Mouse (Mus musculus) left cerebral cortex, adult 11 months (tissue): ENCODE data around the gene Il4ra.

Experiments
- DNase-seq: peaks from one replicate; pipeline ENCODE4 v3.0.0; 2022; ENCODE audit warnings: low spot score

Il4ra gene

GRCm38 (mm10) chr7:125600136-125600535, 48.2 kb downstream of the Il4ra start:
- DNase-seq, result no peak

DNA sequence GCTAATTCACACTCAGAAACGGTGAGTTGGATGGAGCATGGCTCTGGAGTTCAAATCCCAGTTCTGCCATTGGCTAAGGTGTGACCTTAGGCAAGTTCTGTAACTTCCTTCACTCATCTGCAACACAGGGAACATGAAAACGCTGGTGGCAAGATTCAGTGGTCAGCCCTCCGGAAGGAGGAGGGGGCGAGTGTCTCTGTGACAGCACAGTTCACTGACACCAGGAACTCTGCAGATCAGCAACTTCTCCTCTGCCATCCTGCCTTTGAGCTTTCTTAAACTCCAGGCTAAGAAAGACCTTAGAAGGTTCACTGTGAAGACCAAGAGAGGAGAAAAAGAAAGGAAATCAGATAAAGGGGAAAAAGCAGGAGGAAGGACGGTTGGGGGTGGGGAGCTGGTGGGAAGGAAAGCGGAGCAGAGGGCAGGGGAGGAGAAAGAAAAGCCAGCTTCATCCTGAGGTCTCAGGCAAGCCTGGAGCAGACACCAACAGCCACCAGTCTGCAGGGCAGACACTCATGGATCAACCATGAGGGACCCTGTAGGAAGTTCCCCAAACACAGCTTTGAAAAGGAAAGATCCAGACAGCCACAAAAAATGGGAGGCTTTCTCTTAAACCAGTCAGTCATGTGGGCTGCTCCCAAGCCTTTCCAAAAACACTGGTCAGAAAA, 48.8 kb downstream of the Il4ra start:
- no peak for DNase-seq

DNA sequence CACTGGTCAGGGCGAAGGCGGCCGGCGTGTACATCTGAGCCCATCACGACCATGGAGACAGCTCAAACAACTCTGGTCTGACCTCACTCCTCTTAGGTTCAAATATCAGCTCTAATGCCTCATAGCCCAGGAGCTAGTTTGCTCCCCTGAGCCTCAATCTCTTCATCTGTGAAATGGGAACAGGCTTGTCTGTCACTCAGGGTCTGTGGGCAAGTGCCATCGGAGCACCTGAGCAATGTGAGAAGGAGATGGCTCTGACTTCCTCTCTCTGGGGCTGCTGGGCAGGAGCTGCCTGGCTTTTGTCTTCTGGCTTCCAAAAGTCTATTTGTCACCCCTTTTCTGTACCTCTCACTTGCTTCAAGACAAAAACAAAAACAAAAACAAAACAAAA, 49.4 kb downstream of the Il4ra start:
- no peak for DNase-seq

GRCm38 (mm10) chr7:125601821-125602448, 50.0 kb downstream of the Il4ra start:
- DNase-seq, result no peak

GRCm38 (mm10) chr7:125603185-125603631, 51.3 kb downstream of the Il4ra start, which contains the start of gene Il21r:
Il21r (plus strand) TSS chr7:125603429.
- no peak for DNase-seq

DNA sequence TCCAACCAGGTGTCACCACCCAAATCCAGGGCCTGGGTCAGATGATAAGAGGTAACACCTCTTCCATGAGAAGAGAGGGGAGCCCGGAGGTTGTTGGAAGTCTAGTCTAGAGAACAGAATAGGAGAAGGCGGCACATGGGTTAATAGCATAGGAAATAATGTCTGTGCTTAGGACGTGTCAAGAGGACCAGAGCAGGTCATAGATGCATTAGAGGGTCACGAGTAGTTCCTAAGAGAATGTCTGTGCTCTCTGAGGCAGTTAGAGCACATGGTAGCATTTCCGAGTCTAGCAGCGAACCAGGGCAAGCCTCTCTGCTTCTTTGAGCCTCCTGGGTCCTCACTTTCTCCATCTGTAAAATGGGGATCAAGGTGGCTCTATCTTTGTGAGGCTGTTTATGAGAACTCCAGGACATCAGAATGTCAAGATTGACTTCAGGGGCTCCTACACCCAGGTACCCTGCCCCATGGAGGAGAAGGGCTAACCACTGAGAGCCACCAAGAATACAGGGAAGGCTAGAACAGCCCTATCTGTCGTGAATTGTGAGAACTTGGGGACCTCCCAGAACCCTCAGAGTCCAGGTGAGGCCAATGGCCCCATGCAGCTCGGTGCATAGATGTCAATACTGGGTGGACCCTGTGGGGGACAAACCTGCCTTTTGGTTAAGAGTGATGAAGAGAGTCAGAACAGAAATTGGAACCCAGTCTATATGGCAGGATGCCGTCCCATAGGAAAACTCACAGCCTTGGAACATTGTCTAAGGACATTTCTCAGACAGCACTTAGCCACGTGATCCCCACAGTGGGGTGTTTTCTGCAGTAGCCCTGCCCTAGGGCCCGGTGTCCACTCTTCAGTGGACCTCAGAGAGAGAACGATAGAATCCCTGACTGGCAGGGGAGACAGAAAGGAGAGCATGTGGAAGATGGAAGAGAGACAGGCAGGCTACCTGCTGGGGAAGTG, 52.7 kb downstream of the Il4ra start:
- DNase-seq, result no peak

GRCm38 (mm10) chr7:125605725-125606139, 53.8 kb downstream of the Il4ra start:
- DNase-seq, result no peak

DNA sequence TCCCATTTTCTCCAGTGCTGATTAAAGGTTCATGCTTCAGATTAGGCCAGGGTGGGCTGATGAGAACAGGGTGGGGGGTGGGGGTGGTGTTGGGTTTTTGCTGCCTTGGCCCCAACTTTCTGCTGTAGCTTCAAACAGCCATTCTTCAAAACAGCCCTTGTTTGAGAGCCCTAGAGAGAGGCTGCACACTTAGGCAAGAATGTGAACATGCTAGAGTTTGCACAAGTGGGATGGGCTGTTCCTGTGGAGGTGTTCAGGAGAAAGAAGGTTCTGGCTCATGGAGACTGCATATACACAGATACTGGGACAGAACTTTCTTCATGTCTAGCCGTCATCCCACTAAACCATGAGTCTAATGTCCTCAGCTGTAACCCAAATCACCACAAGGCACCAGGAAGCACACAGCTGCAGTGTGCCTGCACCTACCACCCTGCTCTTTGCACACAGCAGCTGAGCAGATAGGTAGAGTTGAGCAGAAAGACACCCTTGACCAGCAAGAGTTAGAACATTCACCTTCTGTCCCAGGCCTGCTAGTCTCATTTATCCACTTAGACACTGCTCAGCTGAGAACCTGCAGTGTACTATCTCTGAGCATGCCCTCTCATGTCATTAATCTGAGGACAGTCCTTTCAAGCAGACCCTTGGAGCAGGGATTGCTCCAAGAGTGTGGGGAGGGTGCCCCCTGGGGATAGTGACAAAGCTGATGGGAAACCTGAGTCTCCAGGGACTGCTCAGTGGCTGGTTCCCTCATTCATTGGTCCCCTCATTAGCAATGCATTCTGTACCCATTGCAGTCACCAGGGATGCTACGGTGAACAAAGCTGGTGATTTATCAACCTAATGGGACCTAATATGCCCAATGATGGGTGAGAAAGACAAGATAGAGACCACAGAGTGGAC, 54.6 kb downstream of the Il4ra start:
- DNase-seq, result no peak

DNA sequence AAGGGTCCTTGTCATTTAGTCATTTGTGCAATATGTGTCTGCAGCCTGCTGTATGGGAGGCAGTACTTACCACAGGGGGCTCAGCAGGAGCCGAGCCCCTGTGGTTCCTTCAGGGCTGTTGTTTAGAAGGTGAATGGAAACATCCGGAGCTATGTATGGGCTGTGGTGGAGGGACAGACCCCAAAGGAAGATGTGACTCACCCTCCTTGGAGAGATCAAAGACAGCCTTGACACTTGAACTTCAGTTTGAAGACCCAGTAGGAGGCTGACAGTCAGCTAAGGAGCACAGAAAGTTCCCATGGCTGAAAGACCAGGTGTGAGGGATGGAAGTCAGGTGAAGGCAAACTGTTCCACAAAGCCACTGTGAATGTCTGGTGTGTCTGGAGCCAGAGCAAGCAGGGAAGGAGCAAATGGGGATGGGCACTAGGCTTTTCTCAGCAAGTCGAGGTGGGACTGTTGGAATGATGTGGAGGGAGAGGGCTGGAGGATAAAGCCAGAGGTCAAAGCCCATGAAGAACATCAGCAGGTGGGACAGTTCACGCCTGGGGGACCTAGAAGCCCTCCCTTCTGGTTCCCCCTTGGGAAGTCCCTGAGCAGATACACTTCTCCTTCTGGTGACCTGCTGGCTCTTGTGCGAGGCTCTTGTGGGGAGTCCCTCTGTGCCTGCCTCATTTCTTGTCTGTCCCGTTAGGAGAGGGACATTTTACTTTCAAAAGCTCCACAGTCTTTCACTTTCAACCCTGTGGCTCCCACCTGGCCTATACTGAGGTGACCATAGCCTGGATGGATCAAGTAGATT, 55.7 kb downstream of the Il4ra start:
- DNase-seq, result no peak

DNA sequence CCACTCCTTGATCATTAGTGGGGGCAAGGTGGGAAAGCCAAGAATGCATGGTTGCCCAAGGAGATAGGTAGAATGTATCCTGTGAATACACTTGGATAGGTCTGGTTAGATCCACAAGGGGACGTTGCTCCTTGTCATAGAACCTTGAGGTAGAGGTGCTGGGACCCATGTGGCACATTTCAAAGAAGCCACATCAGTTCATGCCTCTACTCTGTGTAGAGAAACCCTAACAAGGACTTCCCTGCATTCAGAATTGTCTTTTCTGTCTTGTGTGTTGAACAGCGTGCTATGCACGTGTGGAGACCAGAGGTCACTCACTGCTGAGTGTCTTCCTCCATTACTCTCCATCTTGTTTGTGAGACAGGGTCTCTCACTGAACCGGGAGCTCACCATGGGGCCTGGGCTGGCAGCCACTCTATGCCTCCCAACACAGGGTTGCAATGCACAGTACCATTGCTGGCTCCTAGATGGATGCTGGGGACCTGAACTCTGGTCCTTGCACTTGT, 56.3 kb downstream of the Il4ra start:
- no peak for DNase-seq

DNA sequence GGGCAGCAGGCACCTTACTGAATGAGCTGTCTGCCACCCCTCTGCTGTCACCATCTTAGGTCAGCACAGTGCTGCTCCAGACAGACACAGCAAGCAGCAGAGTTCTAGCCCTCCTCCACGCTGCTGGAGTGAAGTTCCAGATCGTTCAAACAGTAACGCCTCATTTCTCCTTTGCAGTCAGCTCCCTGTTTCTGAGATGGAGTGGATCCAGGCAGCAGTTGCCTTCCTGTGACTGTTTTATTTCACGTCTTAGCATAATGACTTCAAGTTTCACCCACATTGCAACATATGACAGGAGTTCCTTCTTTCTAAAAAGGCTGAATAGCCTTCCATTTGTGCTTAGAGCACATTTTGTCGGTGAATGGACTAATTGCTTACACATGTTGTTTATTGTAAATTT, 61.7 kb downstream of the Il4ra start:
- DNase-seq, result no peak

- no peak for DNase-seq
Measured at GRCm38 (mm10) chr7:125615453-125615852, 63.5 kb downstream of the Il4ra start.

DNA sequence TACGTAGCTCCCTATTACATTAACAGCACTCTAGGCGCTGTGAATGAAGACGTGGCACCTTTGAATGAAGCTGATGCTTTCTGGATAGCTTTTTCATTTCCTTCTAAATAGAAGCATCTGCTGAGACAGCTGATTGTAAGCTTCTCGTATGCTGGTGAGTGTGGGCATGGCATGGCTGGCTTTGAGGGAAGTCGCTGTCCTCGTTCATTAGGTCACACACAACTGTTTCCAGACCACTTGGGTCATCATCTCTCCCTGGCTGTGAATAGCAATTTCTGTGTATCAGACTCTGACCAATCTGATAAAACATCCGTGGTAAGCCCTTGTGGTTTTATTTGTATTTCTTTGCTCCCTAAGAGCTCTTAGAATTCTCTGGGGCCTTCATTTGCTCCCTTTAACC, 66.1 kb downstream of the Il4ra start:
- no peak for DNase-seq

DNA sequence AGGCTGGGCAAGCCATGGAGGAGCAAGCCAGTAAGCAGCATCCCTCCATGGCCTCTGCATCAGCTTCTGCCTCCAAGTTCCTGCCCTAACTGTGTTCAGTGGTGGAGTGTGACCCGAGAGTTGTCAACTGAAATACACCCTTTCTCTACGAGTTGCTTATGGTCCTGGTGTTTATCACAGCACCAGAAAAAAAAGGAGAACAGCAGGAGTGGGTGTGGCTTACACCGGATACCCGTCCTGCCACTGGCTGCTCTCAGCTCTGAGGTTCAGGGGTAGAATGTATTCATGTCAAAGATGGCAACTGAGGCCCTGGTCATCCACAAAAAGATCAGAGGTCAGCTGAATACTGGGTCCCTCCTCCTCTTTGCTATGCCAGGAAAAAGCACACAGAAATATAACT, 68.2 kb downstream of the Il4ra start:
- DNase-seq, result no peak

- DNase-seq, result no peak
Measured at GRCm38 (mm10) chr7:125622741-125623685, 71.1 kb downstream of the Il4ra start.

DNA sequence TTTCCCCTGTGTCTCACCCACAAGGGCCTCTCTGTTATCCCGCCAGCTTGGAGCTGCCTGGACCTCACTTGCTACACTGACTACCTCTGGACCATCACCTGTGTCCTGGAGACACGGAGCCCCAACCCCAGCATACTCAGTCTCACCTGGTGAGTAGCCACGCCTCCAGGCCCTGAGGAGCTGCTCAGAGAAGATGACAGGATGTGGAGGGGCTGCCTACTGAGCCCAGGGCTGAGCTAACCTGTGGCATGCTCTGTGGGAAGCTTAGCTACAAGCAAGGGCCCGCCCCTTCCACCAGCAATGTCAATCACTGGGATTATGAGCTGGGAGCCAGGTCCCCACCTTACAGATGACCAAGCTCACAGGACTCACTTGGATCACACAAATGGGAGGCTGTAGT, 73.3 kb downstream of the Il4ra start:
- no peak for DNase-seq

DNA sequence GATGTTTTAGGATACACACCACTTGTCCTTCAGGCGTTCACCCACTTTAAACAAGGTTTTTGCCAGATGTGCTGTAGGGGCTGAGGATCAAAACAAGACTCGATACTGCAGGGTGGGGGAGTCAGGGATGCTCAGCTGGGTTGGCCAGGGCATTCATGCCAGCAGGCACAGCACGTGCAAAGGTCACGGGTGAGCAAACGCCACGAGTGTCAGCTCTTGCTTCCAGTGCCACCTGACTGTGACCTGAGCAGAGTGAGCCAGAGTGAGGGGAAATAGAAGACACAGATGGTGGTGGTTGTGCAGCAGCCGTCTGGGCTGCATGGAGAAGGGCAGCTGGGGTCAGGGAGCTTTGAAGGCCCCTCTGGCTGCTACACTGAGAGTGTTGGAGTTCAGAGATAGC, 73.9 kb downstream of the Il4ra start:
- no peak for DNase-seq
